Mouse (Mus musculus) E14TG2a.4 (cell line): ENCODE results near the gene Man2b2.

ENCODE experiments used
- CTCF ChIP-seq: conservative IDR thresholded peaks from 2 replicates; pipeline ENCODE4 v1.5.1; 2014; ENCODE audit warnings: low read length
- NANOG ChIP-seq: IDR thresholded peaks from 2 replicates; pipeline ENCODE4 v1.6.1; 2014; ENCODE audit warnings: borderline replicate concordance, low read length, mixed read lengths
- POU5F1 ChIP-seq: IDR thresholded peaks from 2 replicates; pipeline ENCODE4 v1.6.1; 2014; ENCODE audit warnings: low read length, borderline replicate concordance

GRCm38 (mm10) chr5:36772586-36772985 is 57.9 kb downstream of the Man2b2 start:
- TF ChIP-seq CTCF (no peak), NANOG (no peak), POU5F1 (no peak)
